Mouse (Mus musculus): ENCODE results near the gene Kxd1. TPM values are rescaled to one million over a fixed set of nuclear protein-coding genes. Genes with fewer than 3 reads are reported as not detected.

Kxd1 gene
- total RNA-seq, 2 experiments from 2014 or later, result 67.5 to 76.9 TPM

- peak; percentile 60 for DNase-seq
Observed at GRCm38 (mm10) chr8:70466771-70467170, 61.0 kb downstream of the Kxd1 start.

DNA sequence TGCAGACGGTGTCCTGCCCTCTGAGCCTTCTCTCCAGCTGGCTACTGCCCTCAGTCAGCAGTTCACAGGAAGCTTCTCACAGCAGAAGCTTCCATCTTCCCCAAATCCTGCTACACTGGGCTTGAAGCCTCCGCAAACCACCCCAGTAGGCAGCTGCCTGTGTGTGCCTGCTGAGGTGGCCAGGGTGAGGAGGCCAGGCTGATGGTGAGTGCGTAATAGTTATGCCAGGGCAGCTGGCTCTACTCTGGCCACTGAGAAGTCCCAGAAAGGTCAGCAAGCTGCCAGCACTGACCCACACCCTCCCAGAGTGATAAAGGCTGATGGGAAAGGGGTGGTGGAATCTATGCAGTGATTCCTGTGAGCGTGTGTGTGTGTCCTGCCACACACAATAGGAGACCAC is 61.5 kb downstream of the Kxd1 start:
- no peak for DNase-seq

DNA sequence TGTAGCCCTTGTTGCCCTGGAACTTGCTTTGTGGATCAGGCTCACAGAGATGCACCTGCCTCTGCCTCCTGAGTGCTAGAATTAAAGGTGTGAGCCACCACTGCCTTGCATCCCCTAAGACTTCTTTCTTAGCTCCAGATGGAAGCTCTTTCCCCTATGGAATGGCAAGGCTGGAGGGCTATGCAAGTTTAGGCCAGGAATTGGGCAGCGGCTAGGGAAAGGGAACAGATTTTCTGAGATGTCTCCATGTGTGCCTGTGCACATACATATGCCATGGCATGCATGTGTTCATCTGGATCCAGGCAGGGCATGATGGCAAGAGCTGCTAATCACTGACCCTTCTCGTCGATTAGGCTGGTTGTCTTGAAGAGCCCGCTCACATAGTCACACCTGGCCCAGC is 62.1 kb downstream of the Kxd1 start:
- DNase-seq, result no peak

GRCm38 (mm10) chr8:70464162-70464561 is 63.6 kb downstream of the Kxd1 start:
- no peak for DNase-seq

DNA sequence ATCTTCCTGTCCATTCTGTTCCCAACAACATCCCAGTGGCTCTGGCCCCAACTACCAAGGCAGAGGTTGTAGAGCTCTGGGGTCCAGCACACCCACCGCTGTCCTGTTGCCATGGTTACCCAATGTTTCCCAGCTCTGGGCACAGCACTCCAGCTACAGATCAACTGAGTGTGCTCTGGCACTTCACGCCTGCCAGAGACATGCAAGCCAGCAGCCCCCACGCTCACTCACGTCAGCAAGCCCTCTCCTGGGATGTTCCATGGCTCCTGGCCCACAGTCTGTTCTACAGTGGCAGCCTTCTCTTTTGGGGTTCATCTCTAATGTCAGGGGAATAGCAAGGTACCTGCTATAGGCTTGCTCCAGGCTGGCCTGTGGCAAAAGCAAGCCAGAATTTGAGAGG is 64.5 kb downstream of the Kxd1 start:
- DNase-seq, result peak; percentile 58

GRCm38 (mm10) chr8:70462516-70462813 is 65.3 kb downstream of the Kxd1 start:
- DNase-seq, result no peak

GRCm38 (mm10) chr8:70461765-70462515 is 65.8 kb downstream of the Kxd1 start:
- no peak for DNase-seq

DNA sequence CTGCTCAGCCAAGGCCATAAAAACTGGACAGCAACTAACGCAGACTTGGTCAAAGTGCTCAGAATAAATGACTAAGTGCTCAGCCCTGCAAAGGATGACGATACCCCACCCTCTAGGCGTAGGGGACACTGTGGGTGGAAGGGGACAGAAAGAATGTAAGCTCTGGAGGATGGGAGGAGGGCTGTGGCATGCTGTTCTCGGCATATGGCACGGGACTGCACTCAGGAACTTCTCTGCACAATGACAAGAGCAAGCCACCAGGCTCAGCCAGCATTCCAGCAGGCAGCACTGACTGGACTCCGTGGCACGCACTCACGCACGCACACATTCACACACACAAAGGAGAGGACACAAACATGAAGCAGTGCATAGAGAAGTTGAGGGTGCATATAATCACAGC is 67.2 kb downstream of the Kxd1 start:
- no peak for DNase-seq

DNA sequence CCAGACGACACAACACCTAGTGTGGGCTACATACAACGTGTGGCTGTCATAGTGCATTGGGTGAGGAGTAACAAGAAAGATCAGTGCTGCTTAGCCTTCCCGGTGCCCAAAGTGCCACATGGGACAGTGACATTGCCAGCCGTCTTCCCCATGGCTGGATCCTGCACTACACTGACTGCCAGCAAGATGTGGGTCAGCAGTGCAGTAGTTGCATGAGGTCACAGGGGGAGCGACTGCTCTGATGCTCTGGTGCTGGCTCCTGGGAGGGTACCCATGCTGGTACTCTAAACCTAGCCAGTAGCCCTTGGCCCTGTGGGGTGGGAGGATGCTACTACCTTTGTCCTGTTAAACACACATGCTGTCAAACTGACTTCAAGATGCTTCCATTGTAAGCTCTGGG is 67.6 kb downstream of the Kxd1 start:
- no peak for DNase-seq

DNA sequence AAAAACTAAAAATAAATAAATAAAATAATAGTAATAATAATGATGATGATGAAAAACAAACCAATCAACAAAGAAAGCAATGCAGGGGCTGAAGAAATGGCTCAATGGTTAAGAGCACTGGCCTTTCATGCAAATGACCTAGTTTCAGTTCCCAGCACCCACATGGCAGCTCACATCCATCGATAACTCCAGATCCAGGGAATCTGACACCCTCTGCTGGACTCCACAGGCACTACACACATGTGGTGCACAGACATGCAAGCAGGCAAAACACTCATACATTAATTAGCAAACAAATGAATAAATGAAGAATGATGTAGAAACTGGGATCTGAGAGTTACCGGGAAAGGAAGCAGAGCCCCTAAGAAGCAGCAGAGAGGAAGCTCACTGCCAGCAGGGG is 68.1 kb downstream of the Kxd1 start:
- no peak for DNase-seq

GRCm38 (mm10) chr8:70458462-70458861 is 69.3 kb downstream of the Kxd1 start:
- DNase-seq, result no peak

Other genes with a start within 250 kb of the Kxd1 start
- 10 to 100 TPM; 36.2 to 36.4 TPM for gene Homer3, start 245.1 kb downstream of the Kxd1 start, total RNA-seq (2021)
- 10 to 100 TPM; 37.2 to 46.4 TPM for gene Ddx49, start 225.5 kb downstream of the Kxd1 start, total RNA-seq (2021)
- gene Cope, start 225.4 kb downstream of the Kxd1 start, total RNA-seq (2021), result 100 to 1,000 TPM; 176 to 179 TPM
- under 1 TPM; 0.43 to 0.56 TPM for gene Cers1, start 212.2 kb downstream of the Kxd1 start, total RNA-seq (2021)
- gene Gdf1, start 198.1 kb downstream of the Kxd1 start, total RNA-seq (2021), result under 1 TPM in 1 of 2 experiments, not detected in 1; 0.60 TPM
- gene Upf1, start 174.7 kb downstream of the Kxd1 start, total RNA-seq (2021), result 10 to 100 TPM; 44.1 to 45.9 TPM
- gene Comp, start 154.4 kb downstream of the Kxd1 start, total RNA-seq (2021), result 1 to 10 TPM; 2.5 to 2.6 TPM
- gene Crtc1, start 88.4 kb downstream of the Kxd1 start, total RNA-seq (2021), result 10 to 100 TPM; 12.8 to 15.4 TPM
- 1 to 10 TPM; 8.2 to 9.2 TPM for gene Klhl26, start 51.0 kb downstream of the Kxd1 start, total RNA-seq (2021)
- gene Tmem59l, start 40.6 kb downstream of the Kxd1 start, total RNA-seq (2021), result not detected
- gene Crlf1, start 34.8 kb downstream of the Kxd1 start, total RNA-seq (2021), result under 1 TPM in 1 of 2 experiments, not detected in 1; 0.55 TPM
- 100 to 1,000 TPM in 1 of 2 experiments, 10 to 100 TPM in 1; 96.9 to 109 TPM for gene Rex1bd, start 21.2 kb downstream of the Kxd1 start, total RNA-seq (2021)
- gene Uba52, start 17.2 kb downstream of the Kxd1 start, total RNA-seq (2021), result 1,000 to 10,000 TPM; 1,698 to 1,707 TPM
- gene Fkbp8, start 232 bp downstream of the Kxd1 start, total RNA-seq (2021), result 100 to 1,000 TPM; 204 to 207 TPM
- gene Ell, start 11.5 kb upstream of the Kxd1 start, total RNA-seq (2021), result 10 to 100 TPM; 16.7 to 17.6 TPM
- 10 to 100 TPM; 38.9 to 41.6 TPM for gene Isyna1, start 66.4 kb upstream of the Kxd1 start, total RNA-seq (2021)
- gene Ssbp4, start 80.9 kb upstream of the Kxd1 start, total RNA-seq (2021), result 10 to 100 TPM; 73.8 to 78.5 TPM
- 1 to 10 TPM; 1.1 to 1.5 TPM for gene Lrrc25, start 88.2 kb upstream of the Kxd1 start, total RNA-seq (2021)
- 1 to 10 TPM; 2.7 to 3.5 TPM for gene Gdf15, start 104.5 kb upstream of the Kxd1 start, total RNA-seq (2021)
- gene Pgpep1, start 132.4 kb upstream of the Kxd1 start, total RNA-seq (2021), result 10 to 100 TPM; 32.2 to 38.4 TPM
- 100 to 1,000 TPM; 107 to 120 TPM for gene Lsm4, start 145.3 kb upstream of the Kxd1 start, total RNA-seq (2021)
- 100 to 1,000 TPM; 254 to 261 TPM for gene Jund, start 171.0 kb upstream of the Kxd1 start, total RNA-seq (2021)
- gene Iqcn, start 175.5 kb upstream of the Kxd1 start, total RNA-seq (2021), result under 1 TPM; 0.10 to 0.11 TPM
- not detected for gene Gm3336, start 190.6 kb upstream of the Kxd1 start, total RNA-seq (2021)
- gene Pde4c, start 195.8 kb upstream of the Kxd1 start, total RNA-seq (2021), result 1 to 10 TPM in 1 of 2 experiments, under 1 TPM in 1; 0.74 to 1.0 TPM
- 10 to 100 TPM; 27.3 to 28.7 TPM for gene Rab3a, start 226.7 kb upstream of the Kxd1 start, total RNA-seq (2021)
- 10 to 100 TPM; 35.8 to 37.9 TPM for gene Mpv17l2, start 233.0 kb upstream of the Kxd1 start, total RNA-seq (2021)
- gene Pik3r2, start 248.8 kb upstream of the Kxd1 start, total RNA-seq (2021), result 10 to 100 TPM; 36.0 to 39.2 TPM